Mouse (Mus musculus): Measurements from ENCODE around the gene Alb. TPM values are rescaled to one million over a fixed set of nuclear protein-coding genes. Genes with fewer than 3 reads are reported as not detected.

Alb gene
- total RNA-seq, 2 experiments from 2014 or later, result not detected

GRCm38 (mm10) chr5:90490518-90490917 is 29.8 kb downstream of the Alb start, which contains the start of gene Afp:
TSS of gene Afp (plus strand) at chr5:90490737.
- ATAC-seq (ENCODE audit: poor library complexity, severe bottlenecking), result no peak

DNA sequence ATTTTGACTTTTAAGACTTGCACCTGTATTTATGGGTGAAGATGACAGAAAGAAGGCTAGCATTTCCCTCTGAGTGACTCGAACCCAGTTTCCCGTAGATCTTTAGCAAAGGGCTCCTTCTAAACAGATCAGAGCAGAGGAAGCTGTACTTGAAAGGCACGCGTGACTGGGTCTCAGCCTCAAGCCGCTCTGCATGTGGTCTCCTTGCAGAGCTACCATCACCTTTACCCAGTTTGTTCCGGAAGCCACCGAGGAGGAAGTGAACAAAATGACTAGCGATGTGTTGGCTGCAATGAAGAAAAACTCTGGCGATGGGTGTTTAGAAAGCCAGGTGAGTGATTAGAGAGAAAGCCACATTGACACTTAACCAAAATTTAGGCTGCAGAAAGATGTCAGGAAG is 31.7 kb downstream of the Alb start:
- ATAC-seq (ENCODE audit: poor library complexity, severe bottlenecking), result peak; percentile 40; the same call in 1 of the 2 replicates

GRCm38 (mm10) chr5:90494308-90494707 is 33.6 kb downstream of the Alb start:
- no peak for ATAC-seq (ENCODE audit: poor library complexity, severe bottlenecking)

DNA sequence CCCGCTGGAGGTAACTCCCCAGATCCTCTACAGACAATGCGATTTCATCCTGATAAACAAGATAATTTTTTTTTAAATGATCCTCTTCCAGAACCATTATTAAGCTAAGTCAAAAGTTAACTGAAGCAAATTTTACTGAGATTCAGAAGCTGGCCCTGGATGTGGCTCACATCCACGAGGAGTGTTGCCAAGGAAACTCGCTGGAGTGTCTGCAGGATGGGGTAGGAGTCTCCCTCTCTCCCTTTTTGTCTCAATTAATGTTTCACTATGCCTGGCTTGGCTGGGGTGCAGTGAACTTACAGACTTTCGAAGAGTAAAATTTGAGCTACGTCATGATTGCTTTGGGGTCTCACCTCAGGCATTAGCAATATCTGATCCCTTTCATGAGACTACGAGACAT is 38.8 kb downstream of the Alb start:
- no peak for ATAC-seq (ENCODE audit: poor library complexity, severe bottlenecking)

DNA sequence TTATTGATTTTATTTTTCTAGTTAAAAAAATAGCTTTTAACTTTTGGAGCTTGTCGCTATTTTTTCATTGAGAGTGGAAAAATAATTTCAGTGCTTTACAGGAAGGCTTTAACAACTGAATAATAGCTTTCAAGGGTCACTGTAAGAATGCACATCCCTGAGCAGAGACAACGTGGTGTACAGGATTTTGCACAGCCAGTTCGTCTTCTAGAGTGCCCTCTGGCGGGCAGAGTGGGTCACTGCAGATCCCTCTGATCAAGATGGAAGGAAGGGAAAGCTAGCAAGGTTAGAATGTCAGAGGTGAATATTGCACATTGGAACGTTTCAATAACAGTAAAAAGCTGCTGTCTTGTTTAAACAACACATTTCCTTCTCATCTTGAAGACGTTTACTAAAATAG is 40.0 kb downstream of the Alb start:
- ATAC-seq (ENCODE audit: poor library complexity, severe bottlenecking), result peak; percentile 79

- ATAC-seq (ENCODE audit: poor library complexity, severe bottlenecking), result no peak
Measured at GRCm38 (mm10) chr5:90501752-90502151, 41.1 kb downstream of the Alb start.

DNA sequence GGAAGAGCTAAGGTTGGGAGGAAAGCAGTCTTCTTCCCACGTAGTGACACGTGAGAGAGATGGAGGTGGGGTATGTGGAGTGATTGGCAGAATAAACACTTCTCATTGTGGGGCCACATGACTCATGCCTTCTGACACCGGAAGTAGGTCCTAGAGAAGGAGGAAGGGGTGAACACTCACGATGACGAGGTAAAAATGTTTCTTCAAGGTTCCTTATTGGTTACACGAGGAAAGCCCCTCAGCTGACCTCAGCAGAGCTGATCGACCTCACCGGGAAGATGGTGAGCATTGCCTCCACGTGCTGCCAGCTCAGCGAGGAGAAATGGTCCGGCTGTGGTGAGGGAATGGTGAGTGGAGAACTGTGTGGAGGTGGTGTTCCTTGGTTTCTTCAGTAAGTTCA is 44.0 kb downstream of the Alb start:
- ATAC-seq (ENCODE audit: poor library complexity, severe bottlenecking), result peak; percentile 72

DNA sequence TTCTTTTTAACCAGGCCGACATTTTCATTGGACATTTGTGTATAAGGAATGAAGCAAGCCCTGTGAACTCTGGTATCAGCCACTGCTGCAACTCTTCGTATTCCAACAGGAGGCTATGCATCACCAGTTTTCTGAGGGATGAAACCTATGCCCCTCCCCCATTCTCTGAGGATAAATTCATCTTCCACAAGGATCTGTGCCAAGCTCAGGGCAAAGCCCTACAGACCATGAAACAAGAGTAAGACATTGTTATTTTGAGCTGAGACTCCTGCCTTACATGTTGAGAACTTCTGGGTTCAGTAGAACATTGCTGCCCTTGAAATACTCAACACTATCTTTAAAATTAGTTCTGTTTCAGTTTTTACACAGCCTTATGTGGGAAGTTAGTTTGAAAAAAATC is 45.8 kb downstream of the Alb start:
- ATAC-seq (ENCODE audit: poor library complexity, severe bottlenecking), result no peak

DNA sequence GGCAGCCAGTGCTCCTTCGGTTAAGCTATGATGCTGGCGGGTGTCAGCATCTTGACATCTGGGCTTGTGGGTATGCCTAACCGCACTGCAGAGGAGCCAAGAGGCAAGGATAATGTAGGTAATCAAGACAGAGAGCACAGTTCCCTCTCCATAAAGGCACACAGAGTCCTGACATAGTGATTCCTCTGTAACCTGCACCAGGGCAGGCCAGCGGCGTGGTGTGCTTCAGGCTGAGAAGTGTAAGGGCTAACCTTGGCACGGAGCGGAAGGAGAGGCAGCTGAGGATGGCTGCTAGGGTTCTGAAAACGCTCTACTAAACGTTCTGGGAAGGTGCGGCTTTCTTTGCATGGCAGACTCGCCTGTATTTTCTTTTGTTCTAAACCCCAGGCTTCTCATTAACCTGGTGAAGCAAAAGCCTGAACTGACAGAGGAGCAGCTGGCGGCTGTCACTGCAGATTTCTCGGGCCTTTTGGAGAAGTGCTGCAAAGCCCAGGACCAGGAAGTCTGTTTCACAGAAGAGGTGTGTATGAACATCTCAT is 46.8 kb downstream of the Alb start:
- ATAC-seq (ENCODE audit: poor library complexity, severe bottlenecking), result no peak

- ATAC-seq (ENCODE audit: poor library complexity, severe bottlenecking), result no peak
Measured at GRCm38 (mm10) chr5:90509828-90510592, 49.3 kb downstream of the Alb start.

- ATAC-seq (ENCODE audit: poor library complexity, severe bottlenecking), result no peak
Measured at GRCm38 (mm10) chr5:90512288-90512955, 51.7 kb downstream of the Alb start.

- no peak for ATAC-seq (ENCODE audit: poor library complexity, severe bottlenecking)
Measured at GRCm38 (mm10) chr5:90515561-90515960, 54.9 kb downstream of the Alb start.

GRCm38 (mm10) chr5:90518356-90519100 is 57.8 kb downstream of the Alb start, which contains the start of gene Afm:
TSS of gene Afm (plus strand) at chr5:90518932.
- no peak for ATAC-seq (ENCODE audit: poor library complexity, severe bottlenecking)

Other genes with a start within 250 kb of the Alb start
- 13.4 and 19.3 TPM in 2 replicates for gene Cox18, start 236.9 kb upstream of the Alb start, total RNA-seq (2015)
- gene Cox18, start 236.9 kb upstream of the Alb start, total RNA-seq (2017), result 4.1 and 7.2 TPM in 2 replicates
- 54.9 and 57.0 TPM in 2 replicates for gene Ankrd17, start 94.3 kb upstream of the Alb start, total RNA-seq (2015)
- gene Ankrd17, start 94.3 kb upstream of the Alb start, total RNA-seq (2017), result 44.0 and 61.7 TPM in 2 replicates
- 2.3 and 4.3 TPM in 2 replicates for gene Gm9958, start 93.7 kb upstream of the Alb start, total RNA-seq (2015)
- 0.89 and 1.6 TPM in 2 replicates for gene Gm9958, start 93.7 kb upstream of the Alb start, total RNA-seq (2017)
- gene Afp, start 29.8 kb downstream of the Alb start, total RNA-seq (2015), result not detected in 2 replicates
- not detected in 2 replicates for gene Afp, start 29.8 kb downstream of the Alb start, total RNA-seq (2017)
- not detected in 2 replicates for gene Afm, start 58.0 kb downstream of the Alb start, total RNA-seq (2015)
- not detected in 2 replicates for gene Afm, start 58.0 kb downstream of the Alb start, total RNA-seq (2017)
- gene 5830473C10Rik, start 100.2 kb downstream of the Alb start, total RNA-seq (2015), result not detected in 2 replicates
- gene 5830473C10Rik, start 100.2 kb downstream of the Alb start, total RNA-seq (2017), result not detected in 2 replicates
- not detected in 2 replicates for gene Rassf6, start 179.8 kb downstream of the Alb start, total RNA-seq (2015)
- not detected in 2 replicates for gene Rassf6, start 179.8 kb downstream of the Alb start, total RNA-seq (2017)

Data from megakaryocyte, adult 5-6 weeks (primary cell).